Mouse (Mus musculus) limb, embryonic 13.5 days (tissue): Measurements from ENCODE around the gene Olfr310. TPM values are rescaled to one million over a fixed set of nuclear protein-coding genes. Genes with fewer than 3 reads are reported as not detected.

Experiments used
- ATAC-seq: fragments of 200-750 bp; cut with Nextera tagmentation; 2 replicates; pipeline ENCODE4 v1.8.0; 2017; ENCODE audit warnings: low read depth, moderate number of reproducible peaks, moderate TSS enrichment; ENCODE audit not compliant: low FRiP score
- H3K27ac ChIP-seq: fragments of 300-500 bp; sonication (generic); 2 replicates; pipeline ENCODE4 v1.5.1; 2015; ENCODE audit warnings: inconsistent platforms, mild to moderate bottlenecking, moderate library complexity
- H3K27me3 ChIP-seq: fragments of 300-500 bp; sonication (generic); 2 replicates; pipeline ENCODE4 v1.6.1; 2015; ENCODE audit warnings: mild to moderate bottlenecking, inconsistent platforms
- H3K36me3 ChIP-seq: fragments of 300-500 bp; sonication (generic); 2 replicates; pipeline ENCODE4 v1.6.1; 2015; ENCODE audit warnings: inconsistent platforms, mild to moderate bottlenecking, moderate library complexity
- H3K4me1 ChIP-seq: fragments of 300-500 bp; sonication (generic); 2 replicates; pipeline ENCODE4 v1.6.1; 2015; ENCODE audit warnings: inconsistent platforms
- H3K4me2 ChIP-seq: fragments of 300-500 bp; sonication (generic); replicated peaks from 2 replicates; pipeline ENCODE4 v1.6.1; 2015; ENCODE audit warnings: inconsistent platforms, mild to moderate bottlenecking, moderate library complexity
- H3K4me3 ChIP-seq: fragments of 300-500 bp; sonication (generic); 2 replicates; pipeline ENCODE4 v1.5.1; 2015; ENCODE audit warnings: moderate library complexity, mild to moderate bottlenecking, inconsistent platforms
- H3K9ac ChIP-seq: fragments of 300-500 bp; sonication (generic); 2 replicates; pipeline ENCODE4 v1.6.1; 2015; ENCODE audit warnings: mild to moderate bottlenecking, inconsistent platforms
- H3K9me3 ChIP-seq: fragments of 300-500 bp; sonication (generic); 2 replicates; pipeline ENCODE4 v1.6.1; 2016; ENCODE audit warnings: inconsistent platforms
- WGBS: fragments of 180-500 bp; shearing (Covaris S2); methylation state at CpG from one replicate; pipeline ENCODE4 v1.1.7; 2015; 5-methylcytosine and 5-hydroxymethylcytosine counted together
- microRNA-seq: library from miRNA; unstranded; fragments of <30 nt; microRNA quantifications from one replicate; pipeline ENCODE4, GENCODE M21; 2016
- polyA plus RNA-seq: library from polyadenylated mRNA; unstranded; fragments of >200 nt; fragmentation: Nextera tagmentation; extraction: Ambion mirVana; gene quantifications from 2 replicates; pipeline ENCODE4 v1.2.1, GENCODE M21; 2015

Olfr310 gene
- polyA plus RNA-seq: not detected in 2 replicates

DNA sequence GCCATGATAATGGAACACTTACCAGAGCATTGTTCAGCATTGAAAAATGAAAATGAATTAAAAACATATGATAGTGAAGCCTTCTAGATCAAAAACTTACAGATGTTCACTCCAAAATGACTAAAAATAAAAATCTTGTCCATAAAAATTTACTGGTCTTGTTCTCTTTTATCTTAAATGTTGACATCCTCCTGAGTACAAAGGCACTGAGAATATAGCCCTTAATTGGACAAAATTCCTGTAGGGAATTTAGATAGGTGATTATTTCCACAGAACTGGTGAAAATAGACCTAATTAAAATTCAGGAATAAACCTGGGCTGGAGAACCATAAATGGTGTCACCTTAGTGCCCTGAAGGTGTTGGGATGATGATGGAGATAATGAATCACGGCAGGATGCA lies at the start of gene Olfr310:
Gene Olfr310 (minus strand): TSS at position 101 of the 400 bp plus-strand sequence.
- Histone ChIP-seq H3K4me3 (no peak within 1 kb of the TSS), H3K36me3 (no peaks in the 10 kb centered on the region), H3K4me1 (no peaks in the 10 kb centered on the region), H3K9ac (no peak within 1 kb of the TSS), H3K27me3 (no peaks in the 10 kb centered on the region), H3K9me3 (no peaks in the 10 kb centered on the region), H3K27ac (no peak within 1 kb of the TSS), H3K4me2 (no peak within 1 kb of the TSS)
- 45% methylated on average over 1 of the region's 1 CpGs for WGBS
- ATAC-seq: no peak

DNA sequence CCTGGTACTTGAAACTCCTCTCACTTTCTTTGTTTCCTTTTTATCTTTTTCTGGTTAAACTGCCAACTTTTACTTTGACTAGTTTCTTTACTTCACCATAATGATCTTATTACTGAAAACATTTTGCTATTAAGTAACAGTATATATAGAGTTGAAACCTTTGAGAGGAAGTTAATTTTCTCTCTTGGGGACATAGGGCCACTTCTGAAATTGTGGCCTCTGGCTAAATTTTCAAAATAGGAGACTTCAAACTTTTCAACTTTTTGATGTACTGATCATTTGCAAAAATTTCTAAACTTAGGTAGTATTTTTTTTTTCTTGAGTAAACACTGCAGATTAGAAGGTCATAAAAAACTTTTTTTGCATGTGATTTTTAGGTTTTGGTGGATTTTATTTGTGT lies 48.6 kb upstream of the Olfr310 start, which contains the start of gene Olfr308:
Gene Olfr308 (minus strand): TSS at position 101 of the 400 bp plus-strand sequence.
- no peak within 1 kb of the TSS for H3K4me3 ChIP-seq
- H3K9me3 ChIP-seq: no peaks in the 10 kb centered on the region
- no peak within 1 kb of the TSS for H3K27ac ChIP-seq
- H3K4me1 ChIP-seq: no peaks in the 10 kb centered on the region
- no peaks in the 10 kb centered on the region for H3K27me3 ChIP-seq
- H3K9ac ChIP-seq: no peak within 1 kb of the TSS
- no peak for ATAC-seq
- no peaks in the 10 kb centered on the region for H3K36me3 ChIP-seq
- H3K4me2 ChIP-seq: no peak within 1 kb of the TSS

DNA sequence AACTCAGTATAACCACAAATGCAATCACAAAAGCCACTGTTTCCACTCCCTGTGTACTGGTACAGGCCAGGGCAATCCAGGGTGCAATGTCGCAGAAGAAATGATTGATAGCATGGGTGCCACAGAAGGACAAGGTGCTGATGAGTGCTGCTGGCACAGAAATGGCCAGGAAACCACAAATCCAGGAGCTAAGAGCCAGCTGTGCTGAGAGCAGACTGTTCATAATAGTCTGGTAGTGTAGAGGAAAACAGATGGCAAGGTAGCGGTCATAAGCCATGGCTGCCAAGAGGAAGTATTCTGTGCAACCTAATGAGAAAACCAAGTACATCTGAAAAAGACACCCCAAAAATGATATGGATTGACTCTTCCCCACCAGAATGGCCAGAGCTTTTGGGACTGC lies 44.4 kb upstream of the Olfr310 start:
- Histone ChIP-seq H3K4me1 (no peaks in the 10 kb centered on the region), H3K4me3 (no peak overlapping the region), H3K27me3 (no peaks in the 10 kb centered on the region), H3K4me2 (no peak overlapping the region), H3K9ac (no peak overlapping the region), H3K9me3 (no peaks in the 10 kb centered on the region), H3K27ac (no peak overlapping the region), H3K36me3 (no peaks in the 10 kb centered on the region)
- WGBS: 77% methylated on average over 2 of the region's 2 CpGs
- no peak for ATAC-seq

DNA sequence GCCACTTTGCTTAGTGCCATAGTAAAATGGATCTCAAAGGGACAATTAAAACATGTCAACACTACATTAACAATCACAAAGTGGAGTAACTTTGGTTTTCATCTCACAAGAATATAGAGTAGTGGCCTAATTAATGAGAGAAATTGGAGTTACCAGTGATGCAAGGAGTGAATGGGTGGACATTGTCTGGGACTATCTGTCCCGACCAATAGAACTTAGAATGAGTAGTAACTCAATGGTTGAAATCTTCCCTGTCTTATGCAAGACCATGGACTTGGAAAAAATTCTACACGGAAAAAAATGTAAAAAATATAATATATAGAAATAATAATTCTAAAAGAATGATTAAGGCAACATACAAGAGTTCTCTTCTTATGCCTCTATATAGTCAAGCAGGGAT lies 36.6 kb upstream of the Olfr310 start, which contains the start of gene Olfr309:
Gene Olfr309 (minus strand): TSS at position 101 of the 400 bp plus-strand sequence.
- no peak for ATAC-seq
- Histone ChIP-seq H3K4me2 (no peak within 1 kb of the TSS), H3K4me1 (no peaks in the 10 kb centered on the region), H3K27me3 (no peaks in the 10 kb centered on the region), H3K27ac (no peak within 1 kb of the TSS), H3K9me3 (no peaks in the 10 kb centered on the region), H3K4me3 (no peak within 1 kb of the TSS), H3K9ac (no peak within 1 kb of the TSS), H3K36me3 (no peaks in the 10 kb centered on the region)
- 64% methylated on average over 2 of the region's 2 CpGs for WGBS

DNA sequence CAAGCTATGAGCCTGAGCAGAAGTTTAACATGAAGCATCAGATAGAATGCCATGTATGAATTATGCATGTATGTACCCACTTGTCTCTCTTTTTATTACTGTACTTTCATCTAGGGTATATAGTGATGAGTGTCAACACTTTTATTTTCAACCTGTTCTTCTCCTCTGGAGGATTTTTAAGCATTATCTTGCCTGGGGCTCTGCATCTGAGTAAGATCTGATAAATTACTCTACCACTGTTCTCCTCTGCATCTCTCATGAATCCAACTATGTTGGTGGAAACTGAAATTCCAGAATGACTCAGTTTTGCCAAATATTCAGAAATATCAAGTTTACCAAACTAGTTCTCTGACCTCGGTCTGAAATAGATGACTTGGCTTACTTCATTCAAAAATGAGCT lies 30.8 kb downstream of the Olfr310 start, which contains the start of gene Vmn2r76:
Gene Vmn2r76 (minus strand): TSS at position 101 of the 400 bp plus-strand sequence.
- no peak for ATAC-seq
- Histone ChIP-seq H3K9me3 (no peaks in the 10 kb centered on the region), H3K4me2 (no peak within 1 kb of the TSS), H3K27ac (no peak within 1 kb of the TSS), H3K9ac (no peak within 1 kb of the TSS), H3K4me3 (no peak within 1 kb of the TSS), H3K27me3 (no peaks in the 10 kb centered on the region), H3K36me3 (no peaks in the 10 kb centered on the region), H3K4me1 (no peaks in the 10 kb centered on the region)
- WGBS: 77% methylated on average over 1 of the region's 1 CpGs

Small RNA genes lying within 50 kb of the gene (microRNA-seq; reads per million reads assigned to microRNA genes)
- not detected for gene Gm23192

Other genes with a start within 250 kb of the Olfr310 start
- not detected in 2 replicates for gene Vmn2r75, start 105.4 kb downstream of the Olfr310 start, polyA plus RNA-seq
- gene Vmn2r76, start 30.9 kb downstream of the Olfr310 start, polyA plus RNA-seq: not detected in 2 replicates
- gene Olfr309, start 36.5 kb upstream of the Olfr310 start, polyA plus RNA-seq: not detected in 2 replicates
- gene Olfr308, start 48.5 kb upstream of the Olfr310 start, polyA plus RNA-seq: not detected in 2 replicates
- gene Olfr307, start 60.4 kb upstream of the Olfr310 start, polyA plus RNA-seq: not detected in 2 replicates
- not detected in 2 replicates for gene Olfr305, start 89.8 kb upstream of the Olfr310 start, polyA plus RNA-seq
- gene Olfr304, start 109.5 kb upstream of the Olfr310 start, polyA plus RNA-seq: not detected in 2 replicates
- gene Olfr303, start 120.6 kb upstream of the Olfr310 start, polyA plus RNA-seq: not detected in 2 replicates
- not detected in 2 replicates for gene Olfr301, start 126.7 kb upstream of the Olfr310 start, polyA plus RNA-seq
- gene Olfr299, start 182.7 kb upstream of the Olfr310 start, polyA plus RNA-seq: not detected in 2 replicates
- not detected in 2 replicates for gene Olfr298, start 215.3 kb upstream of the Olfr310 start, polyA plus RNA-seq
- not detected in 2 replicates for gene Olfr297, start 242.8 kb upstream of the Olfr310 start, polyA plus RNA-seq